ENCODE assay signal across 8 mouse cellular contexts in the genomic region with DNA sequence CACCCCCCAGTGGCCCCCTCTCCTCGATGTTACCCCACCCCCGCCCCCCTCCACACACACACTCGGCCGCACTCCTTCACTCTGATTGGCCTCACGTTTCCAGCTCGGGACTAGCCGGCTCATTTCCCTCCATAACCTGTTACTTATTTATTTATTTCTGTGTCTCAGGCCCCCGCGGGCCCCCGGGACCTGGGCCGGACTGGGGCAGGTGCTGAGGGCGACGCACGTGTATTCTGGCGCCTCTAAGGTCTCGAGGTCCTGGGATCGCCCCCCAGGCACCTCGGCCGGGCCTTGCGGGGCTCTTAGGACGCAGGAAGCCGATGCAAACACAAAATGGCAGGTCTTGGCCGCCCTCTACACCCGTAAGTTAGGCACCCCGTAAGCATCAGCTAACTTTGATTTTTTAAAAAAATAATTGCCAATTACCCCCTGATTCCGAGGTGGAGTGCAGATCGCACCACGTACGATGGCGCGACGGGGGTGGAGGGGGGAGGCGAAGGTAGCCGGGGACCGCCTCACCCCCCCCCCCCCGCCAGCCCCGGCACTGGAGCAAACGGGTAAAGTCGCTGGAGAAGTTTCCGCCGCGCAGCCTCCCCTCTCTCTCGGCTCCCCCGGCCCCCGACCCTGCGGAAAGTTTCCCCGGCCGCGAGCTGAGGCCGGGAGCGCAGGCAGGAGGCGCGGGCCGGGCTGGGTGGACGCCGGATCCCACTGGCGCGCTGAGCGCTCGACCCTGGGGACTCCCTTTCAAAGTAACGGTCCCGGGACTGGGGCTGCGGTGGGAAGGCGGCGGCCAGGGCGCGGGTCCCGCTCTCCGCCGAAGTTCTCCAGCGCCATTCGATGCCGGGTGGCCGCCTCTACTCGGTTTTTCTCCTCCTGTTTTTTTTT. TPM values are rescaled to one million over a fixed set of nuclear protein-coding genes. Genes with fewer than 3 reads are reported as not detected.
DNase-seq lines count a peak whose midpoint lies in the region; ATAC-seq lines count a peak whose summit lies in the region.

No protein-coding gene starts in this region.

- peak; percentile 34 to 49 for DNase-seq in right cerebral cortex, postnatal 10 days (ENCODE audit: low spot score in 2 of 2)
- no peak for DNase-seq in right cerebral cortex, postnatal 25 days
- DNase-seq in cerebellum, adult 8-10 months, result peak; percentile 57
- DNase-seq in forelimb bud, embryonic 11.5 days (ENCODE audit: low read depth, low spot score), result peak; percentile 47
- DNase-seq in natural killer cell, adult 2 months (ENCODE audit: low spot score in 2 of 2), result no peak

- H3K27ac ChIP-seq in kidney, embryonic 15.5 days, result peak overlapping the region; percentile 72
- H3K27ac ChIP-seq in midbrain, embryonic 16.5 days (ENCODE audit: low read length), result peak overlapping the region; percentile 86

- ATAC-seq in kidney, embryonic 15.5 days (replicated peaks; ENCODE audit: low FRiP score), result peak; percentile 21
- ATAC-seq in midbrain, embryonic 16.5 days, result peak; percentile 30; the same call in 1 of the 2 replicates
- no peak for ATAC-seq in granulocyte monocyte progenitor cell, adult 5-6 weeks (replicated peaks; ENCODE audit: poor library complexity, severe bottlenecking)

- peak overlapping the region; percentile 50 for H3K9ac ChIP-seq in kidney, embryonic 15.5 days
- peak overlapping the region; percentile 67 for H3K9ac ChIP-seq in midbrain, embryonic 16.5 days (ENCODE audit: low read depth, low read length)

- H3K27me3 ChIP-seq in kidney, embryonic 15.5 days, result peaks cover 96% of the 10 kb centered on the region
- H3K27me3 ChIP-seq in midbrain, embryonic 16.5 days (ENCODE audit: control insufficient read depth, insufficient read depth, low read depth, low read length), result peaks cover 2% of the 10 kb centered on the region; the same call in 1 of the 2 replicates

- H3K4me1 ChIP-seq in kidney, embryonic 15.5 days, result peaks cover 59% of the 10 kb centered on the region
- H3K4me1 ChIP-seq in midbrain, embryonic 16.5 days (ENCODE audit: control insufficient read depth, insufficient read depth, low read length), result peaks cover 25% of the 10 kb centered on the region

- WGBS in kidney, embryonic 15.5 days, result under 1% methylated on average over 69 of the region's 75 CpGs
- WGBS in midbrain, embryonic 16.5 days, result under 1% methylated on average over 50 of the region's 75 CpGs

- H3K4me2 ChIP-seq in kidney, embryonic 15.5 days, result peak overlapping the region; percentile 99
- peak overlapping the region; percentile 99 for H3K4me2 ChIP-seq in midbrain, embryonic 16.5 days (ENCODE audit: low read length)

- H3K9me3 ChIP-seq in kidney, embryonic 15.5 days (replicated peaks), result no peaks in the 10 kb centered on the region
- no peaks in the 10 kb centered on the region for H3K9me3 ChIP-seq in midbrain, embryonic 16.5 days (replicated peaks; ENCODE audit: control insufficient read depth, low read length, poor library complexity, severe bottlenecking)

- H3K36me3 ChIP-seq in kidney, embryonic 15.5 days, result no peaks in the 10 kb centered on the region
- H3K36me3 ChIP-seq in midbrain, embryonic 16.5 days (ENCODE audit: control insufficient read depth, insufficient read depth, low read length), result no peaks in the 10 kb centered on the region

- H3K4me3 ChIP-seq in kidney, embryonic 15.5 days (replicated peaks), result peak overlapping the region; percentile 61
- peak overlapping the region; percentile 69 for H3K4me3 ChIP-seq in midbrain, embryonic 16.5 days (ENCODE audit: low read depth, low read length)

RNA-seq across cellular contexts. Expression of a gene that starts 1.7 kb away (rescaled TPM):
- 6.7 and 9.5 TPM in 2 replicates for polyA plus RNA-seq in kidney, embryonic 15.5 days (2015; fragmentation: Nextera tagmentation; extraction: Ambion mirVana)
- polyA plus RNA-seq in midbrain, embryonic 16.5 days (2015; fragmentation: Nextera tagmentation; extraction: Ambion mirVana), result 24.4 and 30.5 TPM in 2 replicates
- total RNA-seq in granulocyte monocyte progenitor cell, adult 5-6 weeks (2014; fragmentation: Nextera tagmentation), result 0.23 and 0.52 TPM in 2 replicates
- not detected in 2 replicates for total RNA-seq in granulocyte monocyte progenitor cell, adult 5-6 weeks (2017)

Comparison
In these comparisons a context has a peak if more than half of its experiments do, and no peak if none do; other contexts are left out.
1. DNase-seq: peak in right cerebral cortex, postnatal 10 days (2 of 2), cerebellum, adult 8-10 months (single experiment) and forelimb bud, embryonic 11.5 days (single experiment); none in right cerebral cortex, postnatal 25 days (single experiment) and natural killer cell, adult 2 months (0 of 2).